Mouse (Mus musculus) ES-E14 (cell line): Measurements from ENCODE around the gene Phf21a.
"Not testable (repeated sequence)": the region's sequence is repeated elsewhere in the genome, so short reads cannot be mapped to it uniquely, and the experiment has no call there.

Source experiments
- CHD2 ChIP-seq: IDR thresholded peaks from 2 replicates; pipeline ENCODE4 v1.6.1; 2014; ENCODE audit warnings: mild to moderate bottlenecking, low read depth, low read length, inconsistent platforms
- HCFC1 ChIP-seq: IDR thresholded peaks from 2 replicates; pipeline ENCODE4 v1.6.1; 2012; ENCODE audit warnings: low read length, inconsistent platforms, borderline replicate concordance; ENCODE audit not compliant: insufficient read depth
- MAFK ChIP-seq: IDR thresholded peaks from 2 replicates; pipeline ENCODE4 v1.6.1; 2014; ENCODE audit warnings: mild to moderate bottlenecking, low read depth, low read length, inconsistent platforms; ENCODE audit not compliant: insufficient read depth
- ZC3H11A ChIP-seq: IDR thresholded peaks from 2 replicates; pipeline ENCODE4 v1.6.1; 2012; ENCODE audit warnings: low read depth, mild to moderate bottlenecking, inconsistent platforms, low read length, borderline replicate concordance
- ZNF384 ChIP-seq: IDR thresholded peaks from 2 replicates; pipeline ENCODE4 v1.6.1; 2012; ENCODE audit warnings: low read depth, low read length, inconsistent platforms

GRCm38 (mm10) chr2:92093503-92093902, 586 bp downstream of the Phf21a start:
- TF ChIP-seq HCFC1, CHD2, ZNF384, ZC3H11A, MAFK: not testable (repeated sequence)
